Mouse (Mus musculus) limb, embryonic 11.5 days (tissue): Measurements from ENCODE around the gene Rps6ka4. TPM values are rescaled to one million over a fixed set of nuclear protein-coding genes. Genes with fewer than 3 reads are reported as not detected.

Source experiments
- microRNA-seq: library from miRNA; unstranded; fragments of <30 nt; microRNA quantifications from one replicate; pipeline ENCODE4, GENCODE M21; 2016
- polyA plus RNA-seq: library from polyadenylated mRNA; unstranded; fragments of >200 nt; fragmentation: Nextera tagmentation; extraction: Ambion mirVana; gene quantifications from 2 replicates; pipeline ENCODE4 v1.2.1, GENCODE M21; 2014

The Rps6ka4 gene
- polyA plus RNA-seq, 1 experiment from 2014 or later, result 4.6 TPM

Small RNAs within 50 kb of the gene (microRNA-seq; reads per million reads assigned to microRNA genes)
- not detected for gene Mir5046

Other genes starting within 250 kb of the Rps6ka4 start
- 0.11 and 0.16 TPM in 2 replicates for gene Ccdc88b, start 17.6 kb upstream of the Rps6ka4 start, polyA plus RNA-seq
- gene Trmt112, start 69.1 kb upstream of the Rps6ka4 start, polyA plus RNA-seq, result 173 and 177 TPM in 2 replicates
- gene Prdx5, start 69.5 kb upstream of the Rps6ka4 start, polyA plus RNA-seq, result 74.7 and 90.5 TPM in 2 replicates
- gene Esrra, start 81.2 kb upstream of the Rps6ka4 start, polyA plus RNA-seq, result 1.9 and 3.3 TPM in 2 replicates
- gene Catsperz, start 84.7 kb upstream of the Rps6ka4 start, polyA plus RNA-seq, result 0.71 and 1.3 TPM in 2 replicates
- gene Kcnk4, start 93.9 kb upstream of the Rps6ka4 start, polyA plus RNA-seq, result 0.24 and 0.31 TPM in 2 replicates
- gene Bad, start 101.2 kb upstream of the Rps6ka4 start, polyA plus RNA-seq, result 50.2 and 51.7 TPM in 2 replicates
- gene Gpr137, start 101.8 kb upstream of the Rps6ka4 start, polyA plus RNA-seq, result 19.1 and 22.6 TPM in 2 replicates
- 282 and 293 TPM in 2 replicates for gene Ppp1r14b, start 134.3 kb upstream of the Rps6ka4 start, polyA plus RNA-seq
- gene Plcb3, start 135.8 kb upstream of the Rps6ka4 start, polyA plus RNA-seq, result 24.4 and 27.7 TPM in 2 replicates
- gene Fkbp2, start 139.9 kb upstream of the Rps6ka4 start, polyA plus RNA-seq, result 70.9 and 72.7 TPM in 2 replicates
- gene Vegfb, start 147.0 kb upstream of the Rps6ka4 start, polyA plus RNA-seq, result 37.1 and 38.7 TPM in 2 replicates
- gene Dnajc4, start 151.9 kb upstream of the Rps6ka4 start, polyA plus RNA-seq, result 15.0 and 20.7 TPM in 2 replicates
- gene Nudt22, start 155.5 kb upstream of the Rps6ka4 start, polyA plus RNA-seq, result 18.3 and 22.3 TPM in 2 replicates
- 8.9 and 9.7 TPM in 2 replicates for gene Trpt1, start 155.5 kb upstream of the Rps6ka4 start, polyA plus RNA-seq
- 7.1 and 7.3 TPM in 2 replicates for gene Fermt3, start 178.8 kb upstream of the Rps6ka4 start, polyA plus RNA-seq
- gene Stip1, start 199.3 kb upstream of the Rps6ka4 start, polyA plus RNA-seq, result 448 and 453 TPM in 2 replicates
- 4.1 and 5.8 TPM in 2 replicates for gene Macrod1, start 216.2 kb upstream of the Rps6ka4 start, polyA plus RNA-seq